Mouse (Mus musculus) MEL (cell line): ENCODE measurements around the gene Mbd6. TPM values are rescaled to one million over a fixed set of nuclear protein-coding genes. Genes with fewer than 3 reads are reported as not detected.

Experiments
- DNase-seq: peaks from one replicate; pipeline ENCODE4 v3.0.0; 2011; ENCODE audit warnings: low read depth, low spot score
- H3K27ac ChIP-seq: 2 replicates; pipeline ENCODE4 v1.5.1; 2012; ENCODE audit warnings: low read depth, mild to moderate bottlenecking, control low read depth, low read length, moderate library complexity; ENCODE audit not compliant: control insufficient read depth
- H3K27me3 ChIP-seq, 2 experiments: fragments of 150-350 bp in 1 of 2; sonication (generic) in 1 of 2; 2 replicates each; pipeline ENCODE4 v1.6.1; 2012; ENCODE audit warnings: low read length in 2 of 2, mild to moderate bottlenecking in 2 of 2, improper control_type of control experiment in 1 of 2, moderate library complexity in 1 of 2; ENCODE audit not compliant: insufficient read depth in 2 of 2, control insufficient read depth in 1 of 2
- H3K36me3 ChIP-seq, 2 experiments: 2 replicates each; pipeline ENCODE4 v1.6.1; 2012 to 2014; ENCODE audit warnings: low read length in 2 of 2, improper control_type of control experiment in 1 of 2, inconsistent platforms in 1 of 2, mild to moderate bottlenecking in 1 of 2; ENCODE audit not compliant: insufficient read depth in 2 of 2, control insufficient read depth in 1 of 2
- H3K4me1 ChIP-seq, 2 experiments: fragments of 150-350 bp in 1 of 2; sonication (generic) in 1 of 2; 2 replicates each; pipeline ENCODE4 v1.6.1; 2012; ENCODE audit warnings: low read length in 2 of 2, improper control_type of control experiment in 1 of 2, mild to moderate bottlenecking in 1 of 2; ENCODE audit not compliant: insufficient read depth in 2 of 2, control insufficient read depth in 1 of 2
- H3K4me3 ChIP-seq, 2 experiments: fragments of 150-350 bp in 1 of 2; sonication (generic) in 1 of 2; 2 replicates each; pipeline ENCODE4 v1.5.1; 2012; ENCODE audit warnings: low read depth in 2 of 2, low read length in 2 of 2, mild to moderate bottlenecking in 2 of 2, moderate library complexity in 2 of 2, control low read depth in 1 of 2, improper control_type of control experiment in 1 of 2; ENCODE audit not compliant: control insufficient read depth in 1 of 2, insufficient read depth in 1 of 2
- H3K79me2 ChIP-seq: 2 replicates; pipeline ENCODE4 v1.6.1; 2012; ENCODE audit warnings: mild to moderate bottlenecking, low read length, moderate library complexity; ENCODE audit not compliant: control insufficient read depth, poor library complexity, insufficient read depth
- H3K9ac ChIP-seq: 2 replicates; pipeline ENCODE4 v1.6.1; 2012; ENCODE audit warnings: low read depth, mild to moderate bottlenecking, control low read depth, low read length, moderate library complexity; ENCODE audit not compliant: control insufficient read depth, poor library complexity, severe bottlenecking
- H3K9me3 ChIP-seq: fragments of 150-350 bp; sonication (generic); replicated peaks from 2 replicates; pipeline ENCODE4 v1.6.1; 2012; ENCODE audit warnings: mild to moderate bottlenecking, low read length, improper control_type of control experiment, moderate library complexity; ENCODE audit not compliant: insufficient read depth
- BHLHE40 ChIP-seq: IDR thresholded peaks from 2 replicates; pipeline ENCODE4 v1.6.1; 2012; ENCODE audit warnings: low read depth, mild to moderate bottlenecking, inconsistent platforms, low read length, improper control_type of control experiment, borderline replicate concordance
- CHD1 ChIP-seq: IDR thresholded peaks from 2 replicates; pipeline ENCODE4 v1.6.1; 2012; ENCODE audit warnings: low read depth, mild to moderate bottlenecking, inconsistent platforms, low read length, improper control_type of control experiment
- CHD2 ChIP-seq: IDR thresholded peaks from 2 replicates; pipeline ENCODE4 v1.6.1; 2011; ENCODE audit warnings: low read length, improper control_type of control experiment
- ELF1 ChIP-seq: IDR thresholded peaks from 2 replicates; pipeline ENCODE4 v1.6.1; 2014; ENCODE audit warnings: low read depth, mild to moderate bottlenecking, inconsistent platforms, low read length, improper control_type of control experiment, moderate library complexity
- EP300 ChIP-seq, 2 experiments: IDR thresholded peaks; 2 replicates each; pipeline ENCODE4 v1.6.1; 2011; ENCODE audit warnings: improper control_type of control experiment in 2 of 2, low read length in 2 of 2, low read depth in 1 of 2, mild to moderate bottlenecking in 1 of 2
- HCFC1 ChIP-seq: IDR thresholded peaks from 2 replicates; pipeline ENCODE4 v1.6.1; 2012; ENCODE audit warnings: low read depth, mild to moderate bottlenecking, inconsistent platforms, low read length, improper control_type of control experiment, moderate library complexity
- KAT2A ChIP-seq: conservative IDR thresholded peaks from 2 replicates; pipeline ENCODE4 v1.6.1; 2012; ENCODE audit warnings: low read depth, low read length, improper control_type of control experiment, inconsistent platforms
- MAFK ChIP-seq: IDR thresholded peaks from 2 replicates; pipeline ENCODE4 v1.6.1; 2011; ENCODE audit warnings: low read depth, mild to moderate bottlenecking, low read length, improper control_type of control experiment, borderline replicate concordance
- MAX ChIP-seq: IDR thresholded peaks from 2 replicates; pipeline ENCODE4 v1.6.1; 2011; ENCODE audit warnings: low read length, improper control_type of control experiment
- MAZ ChIP-seq: IDR thresholded peaks from 2 replicates; pipeline ENCODE4 v1.6.1; 2012; ENCODE audit warnings: low read depth, mild to moderate bottlenecking, inconsistent platforms, low read length, improper control_type of control experiment
- MEF2A ChIP-seq: IDR thresholded peaks from 2 replicates; pipeline ENCODE4 v1.6.1; 2014; ENCODE audit warnings: low read depth, mild to moderate bottlenecking, inconsistent platforms, low read length, improper control_type of control experiment; ENCODE audit not compliant: poor library complexity, insufficient replicate concordance, severe bottlenecking; ENCODE audit errors: extremely low read depth
- MXI1 ChIP-seq: IDR thresholded peaks from 2 replicates; pipeline ENCODE4 v1.6.1; 2011; ENCODE audit warnings: mild to moderate bottlenecking, low read depth, low read length, improper control_type of control experiment
- MYC ChIP-seq: IDR thresholded peaks from 2 replicates; pipeline ENCODE4 v1.6.1; 2011; ENCODE audit warnings: low read depth, mild to moderate bottlenecking, low read length, improper control_type of control experiment, moderate library complexity
- NELFE ChIP-seq: IDR thresholded peaks from 2 replicates; pipeline ENCODE4 v1.6.1; 2011; ENCODE audit warnings: low read depth, low read length, improper control_type of control experiment
- NRF1 ChIP-seq: IDR thresholded peaks from 2 replicates; pipeline ENCODE4 v1.6.1; 2014; ENCODE audit warnings: low read depth, mild to moderate bottlenecking, inconsistent platforms, low read length, improper control_type of control experiment, moderate library complexity; ENCODE audit not compliant: poor library complexity, insufficient read depth, severe bottlenecking
- POLR2A ChIP-seq, 2 experiments: IDR thresholded peaks; 2 replicates each; pipeline ENCODE4 v1.6.1; 2011 to 2012; ENCODE audit warnings: low read length in 2 of 2, mild to moderate bottlenecking in 2 of 2, control low read depth in 1 of 2, improper control_type of control experiment in 1 of 2, low read depth in 1 of 2, moderate library complexity in 1 of 2; ENCODE audit not compliant: control insufficient read depth in 1 of 2, insufficient read depth in 1 of 2, poor library complexity in 1 of 2
- POLR2AphosphoS2 ChIP-seq: IDR thresholded peaks from 2 replicates; pipeline ENCODE4 v1.6.1; 2011; ENCODE audit warnings: low read length, improper control_type of control experiment
- RAD21 ChIP-seq: IDR thresholded peaks from 2 replicates; pipeline ENCODE4 v1.6.1; 2011; ENCODE audit warnings: mild to moderate bottlenecking, low read depth, low read length, improper control_type of control experiment
- RCOR1 ChIP-seq: IDR thresholded peaks from 2 replicates; pipeline ENCODE4 v1.6.1; 2012; ENCODE audit warnings: low read depth, mild to moderate bottlenecking, inconsistent platforms, low read length, improper control_type of control experiment
- SIN3A ChIP-seq: IDR thresholded peaks from 2 replicates; pipeline ENCODE4 v1.6.1; 2012; ENCODE audit warnings: low read length, improper control_type of control experiment, inconsistent platforms
- SMC3 ChIP-seq: IDR thresholded peaks from 2 replicates; pipeline ENCODE4 v1.6.1; 2011; ENCODE audit warnings: low read depth, low read length, improper control_type of control experiment
- TAL1 ChIP-seq: IDR thresholded peaks from 2 replicates; pipeline ENCODE4 v1.6.1; 2012; ENCODE audit warnings: mild to moderate bottlenecking, inconsistent platforms, low read length, moderate library complexity, mixed read lengths
- TBP ChIP-seq: IDR thresholded peaks from 2 replicates; pipeline ENCODE4 v1.8.0; 2011; ENCODE audit warnings: low read depth, low read length, improper control_type of control experiment
- TCF12 ChIP-seq: IDR thresholded peaks from 2 replicates; pipeline ENCODE4 v1.6.1; 2014; ENCODE audit warnings: low read depth, mild to moderate bottlenecking, inconsistent platforms, low read length, improper control_type of control experiment, moderate library complexity
- USF1 ChIP-seq: IDR thresholded peaks from 2 replicates; pipeline ENCODE4 v1.6.1; 2014; ENCODE audit warnings: low read depth, mild to moderate bottlenecking, inconsistent platforms, low read length, improper control_type of control experiment, moderate library complexity
- USF2 ChIP-seq, 2 experiments: IDR thresholded peaks; 2 replicates each; pipeline ENCODE4 v1.6.1; 2011 to 2012; ENCODE audit warnings: improper control_type of control experiment in 2 of 2, low read length in 2 of 2, borderline replicate concordance in 1 of 2, inconsistent platforms in 1 of 2, low read depth in 1 of 2, mild to moderate bottlenecking in 1 of 2; ENCODE audit not compliant: insufficient read depth in 1 of 2
- ZC3H11A ChIP-seq: IDR thresholded peaks from 2 replicates; pipeline ENCODE4 v1.6.1; 2012; ENCODE audit warnings: low read depth, mild to moderate bottlenecking, inconsistent platforms, low read length, improper control_type of control experiment
- ZKSCAN1 ChIP-seq: IDR thresholded peaks from 2 replicates; pipeline ENCODE4 v1.6.1; 2012; ENCODE audit warnings: low read depth, mild to moderate bottlenecking, inconsistent platforms, low read length, improper control_type of control experiment, moderate library complexity
- ZMIZ1 ChIP-seq: IDR thresholded peaks from 2 replicates; pipeline ENCODE4 v1.6.1; 2012; ENCODE audit warnings: low read depth, mild to moderate bottlenecking, inconsistent platforms, low read length, improper control_type of control experiment, moderate library complexity
- ZNF384 ChIP-seq: IDR thresholded peaks from 2 replicates; pipeline ENCODE4 v1.6.1; 2012; ENCODE audit warnings: low read depth, mild to moderate bottlenecking, inconsistent platforms, low read length, improper control_type of control experiment
- polyA plus RNA-seq, 2 experiments: library from polyadenylated mRNA; stranded (reverse) in 1 of 2; unstranded in 1 of 2; fragments of >175 nt in 1 of 2; fragments of >200 nt in 1 of 2; gene quantifications; 2 replicates each; pipeline versions ENCODE4 v1.2.1 to v1.2.4; 2012; ENCODE audit warnings: low replicate concordance in 2 of 2, low read depth in 1 of 2; ENCODE audit not compliant: insufficient read length in 2 of 2, insufficient read depth in 1 of 2, missing spikeins in 1 of 2
- total RNA-seq: library from RNA; depleted of rRNA; stranded (reverse); fragments of 300-350 nt; gene quantifications from 2 replicates; pipeline ENCODE4 v1.2.3, GENCODE M21; 2012

The Mbd6 gene
- total and polyA plus RNA-seq, 3 experiments = 4.2 to 44.8 TPM; not detected in 1

GRCm38 (mm10) chr10:127288328-127288799 is 454 bp downstream of the Mbd6 start:
- peak; percentile 86 for DNase-seq
- Histone ChIP-seq H3K9me3 (no peaks in the 10 kb centered on the region), H3K27me3 (no peaks in the 10 kb centered on the region), H3K79me2 (peaks cover 70% of the 10 kb centered on the region), H3K9ac (peak overlapping the region; percentile 93), H3K27ac (peak overlapping the region; percentile 89), H3K4me3 (peak overlapping the region; percentile 75 to 91), H3K36me3 (peaks cover 4 to 16% of the 10 kb centered on the region in 2 experiments; a peak in 3 of 4 replicates), H3K4me1 (peaks cover 0 to 19% of the 10 kb centered on the region in 2 experiments; a peak in 2 of 4 replicates)
- TF ChIP-seq NELFE (no peak), USF1 (no peak), HCFC1 (no peak; the same call in 1 of the 2 replicates), RCOR1 (no peak), TBP (no peak), MXI1 (peak; percentile 40), MYC (no peak), ELF1 (no peak; the same call in 1 of the 2 replicates)

GRCm38 (mm10) chr10:127287936-127288293 is 903 bp downstream of the Mbd6 start:
- no peaks in the 10 kb centered on the region for H3K27me3 ChIP-seq
- peak overlapping the region; percentile 89 for H3K27ac ChIP-seq
- H3K9me3 ChIP-seq = no peaks in the 10 kb centered on the region
- H3K4me1 ChIP-seq = peaks cover 0 to 15% of the 10 kb centered on the region in 2 experiments; a peak in 2 of 4 replicates
- no peak for DNase-seq
- peak overlapping the region; percentile 93 for H3K9ac ChIP-seq
- peaks cover 65% of the 10 kb centered on the region for H3K79me2 ChIP-seq
- peaks cover 2 to 12% of the 10 kb centered on the region in 2 experiments; a peak in 3 of 4 replicates for H3K36me3 ChIP-seq
- H3K4me3 ChIP-seq = peak overlapping the region; percentile 75 to 91
- TF ChIP-seq SIN3A (no peak; the same call in 1 of the 2 replicates), MXI1 (peak; percentile 19; the same call in 1 of the 2 replicates), TCF12 (no peak), MYC (no peak), ZKSCAN1 (no peak), RAD21 (no peak), BHLHE40 (no peak), ZC3H11A (no peak), USF2 (IDR thresholded peaks at IDR 0.05; ENCODE audit: borderline replicate concordance in 1 of 2, insufficient read depth in 1 of 2, low read depth in 1 of 2, low read length in 2 of 2) (no peak), TAL1 (no peak), NELFE (0 out of 2 replicates have a peak, but pooled peaks have one; percentile 18), MAZ (no peak), USF1 (no peak), EP300 (IDR thresholded peaks at IDR 0.05; ENCODE audit: low read depth in 1 of 2, low read length in 2 of 2) (no peak), MAX (no peak), CHD2 (0 out of 2 replicates have a peak, but pooled peaks have one; percentile 9), ZMIZ1 (peak; percentile 65), SMC3 (0 out of 2 replicates have a peak, but pooled peaks have one; percentile 12), POLR2AphosphoS2 (no peak; the same call in 1 of the 2 replicates), CHD1 (0 out of 2 replicates have a peak, but pooled peaks have one; percentile 53), ZNF384 (no peak), ELF1 (no peak), MEF2A (no peak), NRF1 (no peak), POLR2A (IDR thresholded peaks at IDR 0.05; ENCODE audit: control insufficient read depth in 1 of 2, insufficient read depth in 1 of 2, low read depth in 1 of 2, low read length in 2 of 2, poor library complexity in 1 of 2) (no peak), KAT2A (no peak), MAFK (no peak), TBP (0 out of 2 replicates have a peak, but pooled peaks have one; percentile 19), RCOR1 (no peak)
